Mouse (Mus musculus): Measurements from ENCODE around the gene Pklr. TPM values are rescaled to one million over a fixed set of nuclear protein-coding genes. Genes with fewer than 3 reads are reported as not detected.
A peak's percentile ranks its signal among the peaks of the same experiment; 100 is the strongest.

Pklr gene
- total RNA-seq, 2 experiments from 2014 or later, result not detected

DNA sequence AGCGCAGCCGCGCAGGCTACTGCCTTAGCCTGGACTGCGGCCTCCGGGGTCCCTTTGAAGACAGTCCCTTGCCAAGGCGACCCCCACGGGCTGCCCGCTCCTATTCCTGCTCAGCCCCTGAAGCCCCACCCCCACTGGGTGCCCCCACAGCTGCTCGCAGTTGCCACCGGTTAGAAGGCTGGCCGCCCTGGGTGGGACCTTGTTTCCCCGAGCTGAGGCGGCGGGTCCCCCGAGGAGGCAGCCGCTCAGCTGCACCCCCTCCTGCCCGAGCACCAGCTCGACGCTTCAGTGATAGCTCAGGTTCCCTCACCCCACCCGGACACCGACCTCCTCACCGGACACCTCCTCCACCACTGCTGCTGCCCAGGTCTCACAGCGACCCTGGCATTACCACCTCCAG, 51.3 kb downstream of the Pklr start:
- no peak for DNase-seq (ENCODE audit: extremely low spot score in 1 of 2, low spot score in 2 of 2)
- no peak for TF ChIP-seq CTCF (IDR thresholded peaks at IDR 0.05)
- no peak overlapping the region for H3K27ac ChIP-seq
- intact Hi-C loops (cut with DNase I), result no loop called here
- no peak overlapping the region for H3K4me3 ChIP-seq

DNA sequence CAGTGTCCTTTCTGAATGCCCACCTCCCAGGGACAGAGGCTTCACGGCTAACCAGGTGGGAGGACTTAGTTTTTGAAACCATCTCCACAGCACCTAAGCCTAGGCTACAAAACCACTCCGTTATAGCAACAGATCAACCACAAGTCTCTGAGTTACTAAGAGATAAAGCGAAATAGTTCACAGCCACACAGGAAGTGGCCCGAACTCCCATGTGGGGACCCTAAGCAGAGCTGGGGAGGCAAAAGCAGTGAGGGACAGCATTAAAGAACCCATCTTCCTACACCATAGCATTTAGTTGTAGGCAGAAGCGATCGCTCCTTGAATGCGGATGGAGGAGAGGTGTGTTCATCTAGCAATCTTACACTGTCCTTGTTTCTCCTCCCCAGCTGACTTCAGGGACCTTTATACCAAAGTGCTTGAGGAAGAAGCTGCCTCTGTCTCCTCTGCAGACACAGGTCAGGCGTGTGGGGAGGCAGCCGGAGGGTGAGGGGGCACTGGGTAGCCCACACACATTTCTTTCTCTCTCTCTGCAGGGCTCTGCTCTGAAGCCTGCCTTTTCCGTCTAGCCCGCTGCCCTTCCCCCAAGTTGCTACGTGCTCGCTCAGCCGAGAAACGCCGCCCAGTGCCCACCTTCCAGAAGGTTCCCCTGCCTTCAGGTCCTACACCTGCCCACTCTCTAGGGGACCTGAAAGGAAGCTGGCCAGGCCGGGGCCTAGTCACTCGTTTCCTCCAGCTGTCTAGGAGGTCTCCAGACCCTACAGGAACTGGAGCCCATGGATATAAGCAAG, 51.9 kb downstream of the Pklr start:
- Histone ChIP-seq H3K27ac (no peak overlapping the region), H3K4me3 (no peak overlapping the region)
- TF ChIP-seq CTCF (IDR thresholded peaks at IDR 0.05), result no peak
- no peak for DNase-seq (ENCODE audit: extremely low spot score in 1 of 2, low spot score in 2 of 2)
- intact Hi-C loops (cut with DNase I), result no loop called here

DNA sequence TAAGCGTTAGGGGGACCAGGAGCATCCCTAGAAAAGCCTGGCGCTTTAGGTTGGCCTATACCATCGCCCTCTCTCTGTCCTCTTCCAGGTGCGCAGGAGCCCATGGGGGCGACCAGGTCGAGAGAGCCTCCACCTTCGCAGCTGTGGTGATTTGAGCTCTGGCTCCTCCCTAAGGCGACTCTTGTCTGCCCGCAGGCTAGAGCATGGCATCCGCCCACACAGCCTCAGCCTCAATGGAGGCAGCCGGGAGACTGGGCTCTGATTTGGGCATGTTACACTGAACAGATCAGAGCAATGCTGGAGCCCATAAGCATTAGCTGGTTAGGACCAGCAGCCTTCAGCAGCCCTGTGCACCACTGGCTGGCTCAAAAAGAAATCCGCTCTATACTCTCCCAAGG, 52.5 kb downstream of the Pklr start:
- intact Hi-C loops (cut with DNase I), result no loop called here
- H3K4me3 ChIP-seq, result no peak overlapping the region
- TF ChIP-seq CTCF (IDR thresholded peaks at IDR 0.05), result no peak
- DNase-seq (ENCODE audit: extremely low spot score in 1 of 2, low spot score in 2 of 2), result no peak
- no peak overlapping the region for H3K27ac ChIP-seq

DNA sequence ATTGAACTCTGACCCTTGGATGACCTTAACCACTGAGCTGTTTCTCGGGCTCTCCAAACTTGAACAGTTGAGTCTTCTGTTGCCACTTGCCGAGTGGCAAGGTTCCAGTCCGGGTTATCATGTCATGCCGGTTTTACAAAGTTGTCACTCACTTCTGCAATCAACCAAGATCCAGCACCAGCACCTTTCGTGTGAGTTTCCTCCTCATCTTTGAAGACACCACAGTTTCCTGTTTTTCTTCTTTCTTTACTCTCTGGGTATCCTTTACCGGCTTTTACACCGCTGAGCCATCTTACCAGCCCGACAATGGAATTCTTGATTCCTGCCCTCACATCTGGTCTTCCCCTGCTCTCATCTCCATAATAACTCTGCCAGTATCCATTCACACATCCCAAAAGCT, 54.5 kb downstream of the Pklr start:
- intact Hi-C loops (cut with DNase I), result no loop called here
- no peak overlapping the region for H3K4me3 ChIP-seq
- no peak for TF ChIP-seq CTCF (IDR thresholded peaks at IDR 0.05)
- DNase-seq (ENCODE audit: extremely low spot score in 1 of 2, low spot score in 2 of 2), result no peak
- H3K27ac ChIP-seq, result no peak overlapping the region

DNA sequence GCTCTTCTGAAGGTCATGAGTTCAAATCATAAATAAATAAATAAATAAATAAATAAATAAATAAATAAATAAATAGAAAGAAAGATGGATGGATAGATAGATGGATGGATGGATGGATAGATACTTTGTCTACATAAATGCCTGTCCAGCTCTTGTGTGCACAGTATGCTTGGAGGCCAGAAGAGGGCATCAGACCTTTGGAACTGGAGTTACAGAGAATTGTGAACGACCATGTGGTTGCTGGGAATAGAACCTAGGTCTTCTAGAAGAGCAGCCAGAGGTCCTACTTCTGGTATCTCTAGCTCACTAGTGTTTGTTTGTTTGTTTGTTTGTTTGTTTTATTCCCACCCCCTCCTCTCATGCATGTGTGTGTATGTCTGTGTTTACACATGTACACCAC, 57.4 kb downstream of the Pklr start:
- Histone ChIP-seq H3K27ac (no peak overlapping the region), H3K4me3 (no peak overlapping the region)
- no peak for DNase-seq (ENCODE audit: extremely low spot score in 1 of 2, low spot score in 2 of 2)
- intact Hi-C loops (cut with DNase I), result no loop called here
- TF ChIP-seq CTCF (IDR thresholded peaks at IDR 0.05), result no peak; the same call in 1 of the 2 replicates

DNA sequence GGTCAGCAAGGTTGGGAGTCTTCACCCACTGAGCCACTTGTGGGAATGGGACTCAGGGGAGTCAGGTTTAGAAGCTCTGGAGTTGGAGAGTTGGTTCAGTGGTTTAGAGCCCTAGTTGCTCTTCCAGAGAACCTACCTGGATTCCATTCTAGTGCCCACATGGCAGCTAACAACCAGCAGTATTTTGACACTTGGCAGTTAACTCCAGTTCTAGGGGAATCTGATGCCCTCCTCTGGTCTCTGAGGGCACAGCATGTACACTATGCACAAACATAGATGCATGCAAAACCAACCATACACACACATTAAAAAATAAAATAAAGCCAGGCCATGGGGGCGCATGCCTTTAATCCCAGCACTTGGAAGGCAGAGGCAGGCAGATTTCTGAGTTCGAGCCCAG, 57.9 kb downstream of the Pklr start:
- Histone ChIP-seq H3K27ac (no peak overlapping the region), H3K4me3 (no peak overlapping the region)
- TF ChIP-seq CTCF (IDR thresholded peaks at IDR 0.05), result peak; percentile 35
- DNase-seq (ENCODE audit: extremely low spot score in 1 of 2, low spot score in 2 of 2), result no peak
- intact Hi-C loops (cut with DNase I), result no loop called here

Other genes starting within 250 kb of the Pklr start
- 10 to 100 TPM; 20.2 TPM for gene Msto1, start 222.1 kb upstream of the Pklr start, total RNA-seq (2021)
- 10 to 100 TPM; 96.1 to 96.9 TPM for gene Ash1l, start 185.5 kb upstream of the Pklr start, total RNA-seq (2021)
- gene Dap3, start 185.0 kb upstream of the Pklr start, total RNA-seq (2021), result 100 to 1,000 TPM in 1 of 2 experiments, 10 to 100 TPM in 1; 97.5 to 113 TPM
- 100 to 1,000 TPM; 189 to 199 TPM for gene Rusc1, start 42.8 kb upstream of the Pklr start, total RNA-seq (2021)
- gene Gm43738, start 35.0 kb upstream of the Pklr start, total RNA-seq (2021), result not detected
- gene Fdps, start 34.2 kb upstream of the Pklr start, total RNA-seq (2021), result 10 to 100 TPM; 78.1 to 79.6 TPM
- 10 to 100 TPM; 14.9 to 20.9 TPM for gene Hcn3, start 24.1 kb downstream of the Pklr start, total RNA-seq (2021)
- gene Clk2, start 28.7 kb downstream of the Pklr start, total RNA-seq (2021), result 10 to 100 TPM; 45.6 to 46.3 TPM
- 10 to 100 TPM; 64.0 to 64.7 TPM for gene Scamp3, start 41.3 kb downstream of the Pklr start, total RNA-seq (2021)
- 10 to 100 TPM; 56.9 to 60.4 TPM for gene Fam189b, start 47.0 kb downstream of the Pklr start, total RNA-seq (2021)
- gene Gba, start 66.8 kb downstream of the Pklr start, total RNA-seq (2021), result 10 to 100 TPM; 64.9 to 66.8 TPM
- 10 to 100 TPM; 21.2 to 21.9 TPM for gene Thbs3, start 79.0 kb downstream of the Pklr start, total RNA-seq (2021)
- 10 to 100 TPM; 96.2 to 99.9 TPM for gene Mtx1, start 90.9 kb downstream of the Pklr start, total RNA-seq (2021)
- under 1 TPM; 0.29 to 0.33 TPM for gene Muc1, start 92.9 kb downstream of the Pklr start, total RNA-seq (2021)
- gene Krtcap2, start 109.8 kb downstream of the Pklr start, total RNA-seq (2021), result 10 to 100 TPM; 63.2 to 71.4 TPM
- 10 to 100 TPM; 82.8 to 85.1 TPM for gene Trim46, start 110.2 kb downstream of the Pklr start, total RNA-seq (2021)
- 10 to 100 TPM; 50.9 to 53.1 TPM for gene Dpm3, start 123.2 kb downstream of the Pklr start, total RNA-seq (2021)
- 10 to 100 TPM; 36.0 to 38.6 TPM for gene Slc50a1, start 134.4 kb downstream of the Pklr start, total RNA-seq (2021)
- gene Efna1, start 145.0 kb downstream of the Pklr start, total RNA-seq (2021), result 1 to 10 TPM; 5.5 to 5.9 TPM
- gene Efna3, start 186.8 kb downstream of the Pklr start, total RNA-seq (2021), result 10 to 100 TPM; 49.3 to 55.0 TPM
- under 1 TPM in 1 of 2 experiments, not detected in 1; 0.21 TPM for gene Efna4, start 201.9 kb downstream of the Pklr start, total RNA-seq (2021)
- gene Adam15, start 213.9 kb downstream of the Pklr start, total RNA-seq (2021), result 100 to 1,000 TPM; 106 to 115 TPM
- gene Dcst2, start 225.8 kb downstream of the Pklr start, total RNA-seq (2021), result under 1 TPM; 0.29 to 0.40 TPM
- under 1 TPM in 1 of 2 experiments, not detected in 1; 0.28 TPM for gene Dcst1, start 229.1 kb downstream of the Pklr start, total RNA-seq (2021)